Mouse (Mus musculus) cerebellum, adult (tissue): Measurements from ENCODE around the gene Dgke.
"Not testable (repeated sequence)": the region's sequence is repeated elsewhere in the genome, so short reads cannot be mapped to it uniquely, and the experiment has no call there.

Experiments used
- ATAC-seq: cut with Nextera tagmentation; 2 replicates; pipeline ENCODE4 v1.9.2; 2017; ENCODE audit warnings: mild to moderate bottlenecking, moderate library complexity, mixed read lengths; ENCODE audit not compliant: insufficient number of reproducible peaks, low FRiP score, low TSS enrichment

Gene Dgke

DNA sequence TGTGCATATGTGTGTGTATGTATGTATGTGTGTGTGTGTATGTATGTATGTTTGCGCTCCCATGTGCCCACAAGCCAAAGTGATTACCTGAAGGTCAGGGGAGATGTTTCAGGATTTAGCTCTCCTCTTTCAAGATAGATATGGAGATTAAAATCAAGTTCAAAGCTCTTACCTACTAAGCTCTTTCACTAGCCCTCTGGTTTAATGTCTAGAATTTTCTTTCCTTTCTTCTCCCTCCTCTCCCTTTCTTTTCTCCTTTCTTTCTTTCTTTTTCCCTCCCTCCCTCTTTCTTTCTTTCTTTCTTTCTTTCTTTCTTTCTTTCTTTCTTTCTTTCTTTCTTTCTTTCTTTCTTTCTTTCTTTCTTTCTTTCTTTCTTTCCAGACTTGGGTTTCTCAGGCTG is at the start of gene Dgke:
Gene Dgke, minus strand, starts transcription at position 101 of the 400 bp plus-strand sequence.
- no peak for ATAC-seq

DNA sequence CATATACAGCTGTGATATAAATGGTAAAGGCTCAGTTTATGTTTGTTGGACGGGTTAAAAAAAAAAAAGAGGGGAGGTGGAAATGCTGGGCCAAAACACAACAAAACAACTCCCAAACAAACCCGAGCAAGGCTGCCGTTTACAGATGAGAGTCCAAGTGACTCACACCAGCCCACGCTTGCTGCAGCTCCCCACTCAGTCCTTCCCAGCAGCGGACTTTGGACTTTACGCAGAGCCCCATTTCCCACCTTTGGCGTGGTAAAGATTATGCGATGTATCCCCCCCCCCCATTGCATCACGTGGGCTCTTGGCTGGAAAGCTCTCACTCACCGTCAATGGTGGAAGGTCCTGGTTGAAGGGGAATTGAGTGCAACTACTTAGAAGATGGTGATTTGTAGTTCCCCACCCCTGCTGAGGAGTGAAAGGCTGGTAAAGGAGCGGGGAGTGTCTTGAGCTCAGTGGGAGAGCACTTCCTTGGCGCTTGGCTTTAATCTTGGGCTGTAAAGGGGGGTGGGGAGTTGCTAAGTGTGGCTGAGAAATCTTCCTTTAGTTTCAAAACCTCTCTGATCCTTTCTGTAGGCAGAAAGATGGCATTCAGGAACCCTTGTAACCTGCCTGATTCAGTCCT is 40.6 kb upstream of the Dgke start:
- no peak for ATAC-seq

DNA sequence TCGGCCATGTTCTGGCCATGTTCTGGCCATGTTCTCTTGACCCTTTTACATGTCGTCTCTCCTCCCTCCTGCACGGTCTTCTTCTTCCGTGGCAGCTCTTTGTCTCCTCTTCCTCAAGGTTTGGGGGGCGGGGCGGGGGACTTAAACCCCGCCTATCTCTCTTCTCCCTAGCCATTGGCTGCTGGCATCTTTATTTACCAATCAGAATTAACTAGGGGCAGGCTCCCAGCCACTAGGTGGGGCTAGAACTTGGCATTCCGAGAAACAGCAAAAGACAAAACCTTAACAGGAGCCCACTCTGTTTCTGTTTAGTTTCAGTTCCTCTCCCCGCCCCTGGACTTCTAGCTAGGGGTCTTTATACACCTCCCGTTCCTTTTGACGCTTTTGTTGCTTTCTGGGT is 39.2 kb upstream of the Dgke start:
- ATAC-seq, result no peak

DNA sequence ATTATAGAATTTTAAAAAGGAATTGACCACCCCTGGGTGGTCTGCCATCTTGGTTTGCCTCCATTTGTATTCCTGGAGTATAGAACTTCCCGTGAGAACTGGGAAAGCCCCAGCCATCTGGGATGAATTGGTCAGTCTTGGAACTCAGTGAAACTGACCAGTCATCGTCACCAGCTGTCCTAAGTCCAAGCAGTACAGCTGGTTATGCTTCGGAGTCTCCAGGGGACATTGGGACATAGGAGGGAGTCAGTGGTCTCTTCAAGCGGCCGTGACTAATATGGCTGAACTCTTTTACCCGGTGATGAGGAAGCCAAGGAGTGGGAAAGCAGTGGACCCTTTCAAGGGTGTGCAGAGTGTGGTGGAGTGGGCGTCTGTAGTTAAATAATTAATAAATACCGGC is 38.6 kb upstream of the Dgke start:
- no peak for ATAC-seq

DNA sequence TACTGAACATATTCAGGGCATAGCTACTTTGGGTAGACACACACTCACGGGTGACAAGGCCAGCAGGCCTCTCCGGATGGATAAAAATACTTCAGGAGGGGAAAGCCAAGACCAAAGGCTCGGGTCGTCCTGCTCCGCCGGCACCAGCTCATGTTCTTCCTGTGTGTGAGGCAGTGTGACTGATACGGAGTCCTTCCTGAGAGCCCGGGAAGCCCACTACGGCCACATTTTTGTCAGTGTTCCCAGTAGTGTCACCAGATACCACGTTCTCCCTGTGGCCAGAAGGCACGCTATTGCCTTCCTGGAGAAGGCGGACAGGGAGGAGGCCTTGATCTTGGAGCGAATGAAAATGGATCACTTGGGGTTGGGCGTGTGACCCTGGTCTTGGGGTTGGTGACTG is 36.5 kb upstream of the Dgke start:
- no peak for ATAC-seq

DNA sequence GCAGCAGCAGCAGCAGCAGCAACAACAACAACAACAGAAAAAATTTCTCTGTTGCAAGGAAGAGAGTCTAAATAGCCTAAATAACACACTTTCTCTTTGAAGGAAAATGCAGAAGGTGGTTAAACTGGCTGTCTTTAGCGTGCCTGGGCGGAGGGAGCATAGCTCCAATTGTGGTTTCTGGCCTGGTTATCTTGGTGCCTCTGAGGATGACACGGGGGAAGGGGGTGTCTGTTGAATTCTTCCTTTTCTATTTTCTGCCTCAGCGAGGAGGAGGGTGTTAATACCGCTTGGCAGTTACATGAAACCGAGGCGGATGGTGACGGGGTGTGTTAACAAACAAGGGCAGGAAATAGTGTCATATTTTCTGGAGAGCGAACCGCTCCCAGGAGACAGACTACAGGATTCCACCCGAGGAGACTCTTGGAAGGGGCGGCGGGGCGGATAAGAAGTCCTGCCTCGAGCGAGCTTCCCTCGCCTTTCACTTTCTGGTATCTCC is 34.2 kb upstream of the Dgke start:
- ATAC-seq, result 0 out of 2 replicates have a peak, but pooled peaks have one; percentile 31

DNA sequence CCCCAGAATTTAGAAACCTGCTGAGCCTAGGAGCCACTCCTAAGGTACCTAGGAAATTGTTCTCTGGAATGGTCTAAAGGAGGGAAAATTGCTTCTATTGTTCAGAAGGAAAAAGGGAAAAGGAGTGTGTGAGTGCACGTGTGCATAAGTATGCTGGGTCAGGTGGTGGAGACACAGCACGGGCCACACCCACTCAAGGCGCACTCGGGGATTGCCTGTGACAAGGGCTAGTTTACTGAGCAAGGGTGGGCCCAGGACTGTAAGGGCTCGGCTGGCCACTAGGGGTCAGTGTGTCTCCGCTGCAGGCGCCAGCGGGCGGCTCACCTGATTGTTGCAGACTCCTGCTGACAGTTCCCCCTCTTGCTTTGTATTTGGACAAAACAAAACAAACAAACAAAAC is 33.8 kb upstream of the Dgke start:
- peak; percentile 90; the same call in 1 of the 2 replicates for ATAC-seq

DNA sequence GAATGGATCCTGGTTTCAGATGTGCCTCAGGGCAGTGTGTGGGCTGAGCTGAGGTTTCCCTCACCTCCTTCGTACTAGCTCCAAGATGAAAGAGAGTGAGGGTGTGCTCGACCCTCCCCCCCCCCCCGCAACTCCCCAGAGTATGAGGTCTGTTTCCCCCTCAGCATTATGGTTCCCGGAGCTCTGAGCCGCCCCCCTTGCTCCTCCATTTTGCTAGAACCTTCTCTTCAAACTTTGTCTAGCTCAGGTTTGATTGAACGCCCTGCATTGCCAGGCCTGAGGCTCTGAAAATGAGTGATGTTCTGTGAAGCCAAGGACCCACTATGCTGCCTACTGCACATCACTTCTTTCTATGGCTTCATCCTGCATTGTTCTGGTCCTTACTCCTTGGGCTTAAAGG is 32.3 kb upstream of the Dgke start:
- ATAC-seq, result no peak

DNA sequence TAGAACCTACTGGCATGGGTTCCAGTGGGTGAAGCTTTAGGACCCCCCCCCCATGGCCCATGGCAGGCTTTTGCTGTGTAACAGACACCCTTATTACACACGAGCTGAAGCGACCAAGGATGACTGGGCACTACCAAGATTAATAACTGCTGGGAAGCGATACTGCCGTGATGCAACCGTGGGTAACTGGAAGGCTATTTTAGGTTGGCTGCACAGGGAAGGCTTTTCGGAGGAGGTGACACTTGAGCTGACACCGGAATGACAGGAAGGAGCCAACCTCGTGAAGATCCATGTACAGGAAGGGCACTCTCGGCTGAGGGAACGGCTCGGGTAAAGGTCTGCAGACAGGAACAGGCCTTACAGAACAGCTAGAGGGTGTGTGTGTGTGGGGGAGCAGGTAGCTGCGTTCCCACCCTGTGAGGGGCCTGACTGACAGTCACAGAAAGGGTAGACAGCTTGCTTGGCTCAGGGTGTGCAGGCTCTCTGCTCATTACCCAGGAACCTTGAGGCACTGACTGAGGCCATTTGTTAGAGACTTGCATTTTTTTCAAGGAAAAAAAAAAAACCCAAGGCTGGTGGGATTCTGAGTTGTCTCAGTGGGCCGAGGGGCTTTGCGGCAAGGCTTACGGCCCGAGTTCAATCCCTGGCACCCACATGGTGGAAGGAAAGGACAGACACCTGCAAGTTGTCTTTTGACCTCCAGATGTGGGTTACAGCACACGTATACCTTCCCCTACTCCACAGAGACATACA is 31.6 kb upstream of the Dgke start:
- ATAC-seq, result no peak

DNA sequence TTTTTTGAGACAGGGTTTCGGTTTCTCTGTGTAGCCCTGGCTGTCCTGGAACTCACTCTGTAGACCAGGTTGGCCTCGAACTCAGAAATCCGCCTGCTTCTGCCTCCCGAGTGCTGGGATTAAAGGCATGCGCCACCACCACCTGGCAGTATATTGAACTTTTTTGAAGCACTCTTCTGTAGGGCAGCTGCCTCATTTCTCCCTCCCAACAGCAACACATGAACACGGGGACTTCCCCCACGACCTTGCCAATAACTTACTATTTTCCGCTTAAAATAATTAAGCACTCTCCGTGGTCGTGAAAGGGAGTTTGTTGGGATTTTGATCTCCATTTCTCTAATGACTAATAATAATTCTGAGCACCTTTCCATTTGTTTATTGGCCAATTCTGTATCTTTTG is 30.6 kb upstream of the Dgke start:
- ATAC-seq, result not testable (repeated sequence)

DNA sequence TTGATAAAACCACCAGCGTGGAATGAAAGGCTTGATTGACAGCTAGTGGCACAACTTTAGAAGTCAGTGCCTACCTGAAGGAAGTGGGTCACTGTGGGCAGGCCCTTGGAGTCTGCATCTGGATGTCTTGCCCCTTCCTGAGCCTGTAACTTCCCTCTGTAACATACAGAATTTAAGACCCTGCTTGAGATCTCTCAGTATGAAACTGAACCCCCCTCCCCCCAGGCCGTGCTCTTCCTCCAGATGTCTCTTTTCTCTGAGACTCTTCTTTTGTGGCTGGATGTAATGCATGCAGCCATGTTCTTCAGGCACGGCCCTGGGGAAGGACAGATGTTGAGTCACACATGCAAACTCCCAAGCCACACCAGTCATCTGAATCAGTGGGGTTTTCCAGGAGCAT is 28.7 kb upstream of the Dgke start:
- ATAC-seq, result no peak

DNA sequence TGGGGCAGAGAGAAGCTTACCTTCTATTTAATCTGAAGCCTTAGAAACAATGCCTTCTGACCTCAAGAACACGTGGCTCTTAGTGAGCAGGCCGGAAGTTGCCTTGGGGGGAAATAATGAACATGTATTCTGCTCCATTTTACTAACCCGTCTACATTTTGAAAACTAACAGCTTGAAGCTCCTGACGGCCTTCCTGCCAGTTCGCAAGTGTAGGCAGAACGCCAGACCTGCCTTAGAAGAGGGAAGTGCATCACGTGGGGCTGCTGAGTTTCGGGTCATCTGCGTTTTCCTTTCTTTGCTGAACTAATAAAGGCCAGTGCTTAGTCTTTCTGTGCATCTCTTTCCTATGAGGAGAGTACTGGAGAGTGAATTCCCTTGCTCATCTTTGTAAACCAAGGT is 26.1 kb upstream of the Dgke start:
- ATAC-seq, result no peak

DNA sequence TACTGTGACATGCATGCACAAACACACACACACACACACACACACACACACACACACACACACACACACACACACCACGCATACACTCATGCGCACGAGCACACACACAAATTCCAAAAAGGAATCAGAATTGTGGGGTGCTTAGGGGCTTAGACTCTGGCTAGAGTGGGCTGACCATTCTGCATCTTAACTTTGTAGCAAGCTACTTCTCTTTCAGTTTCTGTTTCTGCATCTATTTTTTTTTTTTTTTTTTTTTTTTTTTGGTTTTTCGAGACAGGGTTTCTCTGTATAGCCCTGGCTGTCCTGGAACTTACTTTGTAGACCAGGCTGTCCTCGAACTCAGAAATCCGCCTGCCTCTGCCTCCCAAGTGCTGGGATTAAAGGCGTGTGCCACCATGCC is 23.7 kb upstream of the Dgke start:
- ATAC-seq, result not testable (repeated sequence)

DNA sequence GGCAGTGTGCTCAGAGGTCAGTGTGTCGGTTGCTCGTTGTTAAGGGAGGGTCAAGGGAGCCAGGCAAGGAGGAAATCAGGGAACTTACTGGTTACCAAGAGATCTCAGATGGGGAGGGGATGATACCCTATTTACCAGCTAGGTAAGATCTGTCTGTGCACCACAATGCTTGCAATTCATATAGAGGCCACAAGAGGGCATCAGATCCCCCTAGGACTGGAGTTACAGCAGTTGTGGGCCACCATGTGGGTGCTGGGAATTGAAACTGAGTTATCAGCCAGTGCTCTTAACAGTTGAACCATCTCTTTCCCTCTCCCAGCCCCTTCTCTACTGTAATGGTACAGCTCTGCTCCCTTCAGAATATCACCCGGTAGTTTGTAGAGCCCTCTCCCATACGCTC is 22.1 kb upstream of the Dgke start:
- no peak for ATAC-seq

DNA sequence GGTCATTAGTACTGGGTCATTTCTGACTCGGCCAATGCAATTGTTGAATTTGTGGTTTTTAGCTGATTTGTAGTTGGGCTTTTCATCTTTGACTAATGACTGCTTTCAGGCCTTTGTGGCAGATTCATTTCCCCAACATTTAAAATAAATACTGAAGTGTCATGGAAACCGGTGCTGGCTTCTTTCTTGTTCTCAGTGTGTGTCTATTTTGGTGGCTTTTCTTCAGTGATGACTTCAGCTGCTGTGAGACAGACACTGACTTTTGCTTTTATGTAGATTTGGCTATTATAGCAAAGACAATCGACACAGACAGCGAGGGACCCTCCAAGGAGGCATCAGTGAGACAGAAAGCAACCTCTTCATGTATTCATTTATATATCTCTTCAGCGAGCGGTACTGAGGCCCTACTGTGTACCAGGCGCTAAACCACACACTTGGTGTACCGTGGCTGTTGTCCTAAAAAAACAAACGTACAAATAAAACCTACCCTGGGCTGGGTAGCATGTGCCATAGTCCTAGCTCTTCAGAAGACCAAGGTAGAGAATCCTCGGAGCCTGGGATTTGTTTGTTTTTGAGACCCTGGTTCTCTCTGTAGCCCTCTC is 19.7 kb upstream of the Dgke start:
- no peak for ATAC-seq

DNA sequence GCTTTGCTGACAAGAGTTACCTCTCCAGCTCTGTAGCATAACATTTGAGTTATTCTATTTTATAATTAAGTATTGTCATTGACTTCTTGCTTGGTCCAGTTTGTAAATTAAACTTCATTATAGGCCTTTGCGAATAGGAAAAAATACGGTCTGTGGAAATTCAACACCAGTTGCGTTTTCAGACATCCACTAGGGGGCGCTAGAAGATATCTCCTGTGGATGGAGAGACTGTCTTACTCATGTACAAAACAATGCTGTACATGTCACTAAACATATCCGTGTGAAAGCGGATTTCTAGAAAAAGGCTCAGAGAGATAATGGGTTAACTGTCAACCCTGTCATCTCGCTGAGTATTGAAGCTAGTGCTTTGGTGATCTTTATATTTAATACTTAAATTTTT is 18.0 kb upstream of the Dgke start:
- ATAC-seq, result no peak

DNA sequence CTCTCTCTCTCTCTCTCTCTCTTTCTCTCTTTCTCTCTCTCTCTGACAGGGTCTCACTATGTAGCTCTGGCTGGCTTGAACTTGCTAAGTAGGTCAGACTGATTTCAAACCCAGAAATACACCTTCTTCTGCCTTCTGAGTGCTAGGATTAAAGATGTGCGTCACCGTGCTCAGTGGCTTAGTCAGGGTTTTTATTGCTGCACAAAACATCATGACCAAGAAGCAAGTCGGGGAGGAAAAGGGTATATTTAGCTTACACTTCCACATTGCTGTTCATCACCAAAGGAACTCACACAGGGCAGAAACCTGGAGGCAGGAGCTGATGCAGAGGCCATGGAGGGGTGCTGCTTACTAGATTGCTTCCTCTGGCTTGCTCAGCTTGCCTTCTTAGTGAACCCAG is 16.0 kb upstream of the Dgke start:
- ATAC-seq, result not testable (repeated sequence)

DNA sequence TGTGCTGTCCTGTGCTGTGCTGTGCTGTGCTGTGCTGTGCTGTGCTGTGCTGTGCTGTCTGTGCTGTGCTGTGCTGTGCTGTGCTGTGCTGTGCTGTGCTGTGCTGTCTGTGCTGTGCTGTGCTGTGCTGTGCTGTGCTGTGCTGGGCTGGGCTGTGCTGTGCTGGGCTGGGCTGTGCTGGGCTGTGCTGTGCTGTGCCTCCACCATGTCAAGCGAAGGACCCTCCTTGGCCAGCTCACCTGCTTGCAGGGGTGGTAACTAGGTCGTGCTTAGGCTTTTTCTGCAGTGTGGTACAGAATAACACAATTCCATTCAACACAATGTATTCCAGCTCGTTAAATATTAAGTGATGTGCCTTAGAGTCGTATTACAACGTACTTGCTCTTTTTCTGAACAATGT is 15.3 kb upstream of the Dgke start:
- not testable (repeated sequence) for ATAC-seq

DNA sequence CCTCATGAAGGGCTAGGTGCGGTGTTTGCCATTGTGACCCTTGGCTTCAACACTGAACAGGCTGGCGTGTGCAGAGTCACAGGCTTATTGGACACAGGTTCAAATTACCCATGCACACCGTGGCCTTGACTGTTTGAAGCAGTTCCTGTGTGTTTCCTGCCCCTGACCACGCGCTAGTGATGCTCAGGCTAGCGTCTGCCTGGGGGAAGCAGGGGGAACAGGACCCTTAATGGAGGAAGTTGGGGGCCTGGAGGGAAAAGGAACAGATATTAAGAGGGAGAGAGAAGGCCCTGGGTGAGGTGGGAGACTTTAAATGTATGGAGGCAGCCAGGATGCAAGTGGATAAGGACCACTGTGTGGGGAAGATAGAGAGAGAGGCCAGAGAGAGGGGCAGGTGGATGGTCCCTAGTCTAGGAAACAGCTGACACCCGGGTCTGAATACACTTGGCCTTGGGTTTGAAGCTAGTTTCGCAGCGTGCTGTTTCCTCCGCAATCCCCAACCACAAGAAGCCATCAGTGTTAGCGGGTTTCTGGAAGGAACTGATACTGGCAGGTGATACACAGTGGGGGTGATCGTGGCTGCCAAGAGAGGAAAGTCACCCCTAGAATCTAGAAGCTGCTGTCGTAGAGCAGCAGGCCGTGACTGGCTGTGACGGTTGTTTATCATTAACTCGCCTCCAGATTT is 12.5 kb upstream of the Dgke start:
- ATAC-seq, result peak; percentile 78

DNA sequence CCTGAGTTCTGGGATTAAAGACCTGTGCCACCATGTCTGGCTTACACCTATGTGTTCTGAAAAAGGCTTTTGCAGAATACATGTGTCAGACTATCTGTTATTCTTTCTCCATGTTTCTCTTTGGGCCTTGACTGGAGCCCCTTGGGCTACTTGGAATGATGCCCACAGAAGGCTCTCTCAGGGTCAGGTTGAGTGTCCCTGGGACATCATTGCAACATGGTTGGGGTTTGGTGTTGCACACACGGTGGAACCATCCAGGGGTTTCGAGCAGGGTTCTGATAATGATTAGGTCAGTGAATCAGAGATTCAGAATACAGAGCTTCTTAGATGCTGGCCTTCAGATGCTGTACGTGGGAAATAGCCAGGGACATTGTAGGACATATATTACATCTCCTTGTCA is 11.7 kb upstream of the Dgke start:
- ATAC-seq, result no peak

DNA sequence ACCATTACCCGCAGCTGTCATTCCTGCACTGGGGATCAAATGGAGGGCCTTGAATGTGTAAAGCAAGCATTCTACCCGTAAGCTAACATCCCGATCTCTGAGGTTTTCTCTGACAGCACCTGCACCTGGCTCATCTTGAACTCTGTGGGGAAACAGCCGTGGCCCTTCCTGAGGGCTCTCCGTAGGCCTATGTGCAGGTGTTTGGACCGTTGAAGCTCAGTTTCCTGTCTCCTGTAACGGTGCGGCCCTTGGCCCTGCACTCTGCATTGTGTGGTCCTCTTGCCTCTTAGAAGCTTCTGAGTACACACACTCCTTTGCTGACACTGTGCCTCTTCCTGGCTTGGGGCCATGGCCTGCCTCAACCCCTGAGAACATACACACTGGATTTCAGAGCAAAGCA is 11.0 kb upstream of the Dgke start:
- ATAC-seq, result no peak
